Mouse (Mus musculus) fat pad, adult 2 months (tissue): ENCODE measurements around the gene Slc26a11.
A peak's percentile ranks its signal among the peaks of the same experiment; 100 is the strongest.

Experiments used
- DNase-seq: peaks from one replicate; pipeline ENCODE4 v3.0.0-alpha.2; 2011; ENCODE audit warnings: low read depth, low spot score; ENCODE audit errors: extremely low read depth

Gene Slc26a11

GRCm38 (mm10) chr11:119355443-119356385 is at the start of gene Slc26a11, which contains the start of gene Sgsh:
TSS of gene Slc26a11 (plus strand) at chr11:119355557.
TSS of gene Sgsh (minus strand) at chr11:119355536.
- no peak for DNase-seq

GRCm38 (mm10) chr11:119306762-119307657 is 48.3 kb upstream of the Slc26a11 start:
- peak; percentile 50 for DNase-seq

GRCm38 (mm10) chr11:119307658-119307867 is 47.8 kb upstream of the Slc26a11 start, which contains the start of gene Card14:
TSS of gene Card14 (plus strand) at chr11:119307768.
- no peak for DNase-seq

- no peak for DNase-seq
These were observed 47.4 kb upstream of the Slc26a11 start for GRCm38 (mm10) chr11:119307916-119308315.

GRCm38 (mm10) chr11:119310621-119311020 is 44.7 kb upstream of the Slc26a11 start:
- DNase-seq: no peak

GRCm38 (mm10) chr11:119314252-119314936 is 41.0 kb upstream of the Slc26a11 start:
- no peak for DNase-seq

- no peak for DNase-seq
These were observed 38.6 kb upstream of the Slc26a11 start for GRCm38 (mm10) chr11:119316720-119317119.

- no peak for DNase-seq
These were observed 32.8 kb upstream of the Slc26a11 start for GRCm38 (mm10) chr11:119322521-119322920.

- DNase-seq: no peak
These were observed 30.3 kb upstream of the Slc26a11 start for GRCm38 (mm10) chr11:119325068-119325467.

- peak; percentile 31 for DNase-seq
These were observed 24.8 kb upstream of the Slc26a11 start for GRCm38 (mm10) chr11:119330592-119330991.

GRCm38 (mm10) chr11:119331970-119332369 is 23.4 kb upstream of the Slc26a11 start:
- no peak for DNase-seq

GRCm38 (mm10) chr11:119338271-119339059 is 16.9 kb upstream of the Slc26a11 start:
- no peak for DNase-seq

GRCm38 (mm10) chr11:119339179-119339578 is 16.2 kb upstream of the Slc26a11 start:
- DNase-seq: no peak

- DNase-seq: peak; percentile 26
These were observed 15.7 kb upstream of the Slc26a11 start for GRCm38 (mm10) chr11:119339637-119340036.

GRCm38 (mm10) chr11:119344178-119344577 is 11.2 kb upstream of the Slc26a11 start:
- no peak for DNase-seq

GRCm38 (mm10) chr11:119344865-119345264 is 10.5 kb upstream of the Slc26a11 start:
- DNase-seq: no peak

- no peak for DNase-seq
These were observed 8.2 kb upstream of the Slc26a11 start for GRCm38 (mm10) chr11:119347125-119347524.

- no peak for DNase-seq
These were observed 3.2 kb upstream of the Slc26a11 start for GRCm38 (mm10) chr11:119352113-119352512.

GRCm38 (mm10) chr11:119353946-119354345 is 1.4 kb upstream of the Slc26a11 start:
- DNase-seq: no peak

GRCm38 (mm10) chr11:119354798-119355442 is 437 bp upstream of the Slc26a11 start:
- DNase-seq: no peak
